Mouse (Mus musculus) liver, embryonic 15.5 days (tissue): Measurements from ENCODE around the gene Hoxc11. TPM values are rescaled to one million over a fixed set of nuclear protein-coding genes. Genes with fewer than 3 reads are reported as not detected.

Source experiments
- ATAC-seq: fragments of 200-750 bp; cut with Nextera tagmentation; 2 replicates; pipeline ENCODE4 v1.8.0; 2017; ENCODE audit warnings: moderate number of reproducible peaks, mild to moderate bottlenecking, moderate library complexity; ENCODE audit not compliant: insufficient read depth
- H3K27ac ChIP-seq: fragments of 300-500 bp; sonication (generic); replicated peaks from 2 replicates; pipeline ENCODE4 v1.5.1; 2015; ENCODE audit warnings: mild to moderate bottlenecking, inconsistent platforms
- H3K27me3 ChIP-seq: fragments of 300-500 bp; sonication (generic); 2 replicates; pipeline ENCODE4 v1.6.1; 2015; ENCODE audit warnings: mild to moderate bottlenecking, inconsistent platforms
- H3K36me3 ChIP-seq: fragments of 300-500 bp; sonication (generic); replicated peaks from 2 replicates; pipeline ENCODE4 v1.6.1; 2015; ENCODE audit warnings: moderate library complexity, mild to moderate bottlenecking, inconsistent platforms
- H3K4me1 ChIP-seq: fragments of 300-500 bp; sonication (generic); replicated peaks from 2 replicates; pipeline ENCODE4 v1.6.1; 2015; ENCODE audit warnings: inconsistent platforms
- H3K4me2 ChIP-seq: fragments of 300-500 bp; sonication (generic); 2 replicates; pipeline ENCODE4 v1.6.1; 2015; ENCODE audit warnings: moderate library complexity, mild to moderate bottlenecking, inconsistent platforms
- H3K4me3 ChIP-seq: fragments of 300-500 bp; sonication (generic); replicated peaks from 2 replicates; pipeline ENCODE4 v1.5.1; 2015; ENCODE audit warnings: mild to moderate bottlenecking, inconsistent platforms
- H3K9ac ChIP-seq: fragments of 300-500 bp; sonication (generic); 2 replicates; pipeline ENCODE4 v1.6.1; 2015; ENCODE audit warnings: moderate library complexity, mild to moderate bottlenecking, inconsistent platforms
- H3K9me3 ChIP-seq: fragments of 300-500 bp; sonication (generic); replicated peaks from 2 replicates; pipeline ENCODE4 v1.6.1; 2016; ENCODE audit warnings: inconsistent platforms
- WGBS: fragments of 180-500 bp; shearing (Covaris S2); methylation state at CpG from one replicate; pipeline ENCODE4 v1.1.7; 2015; ENCODE audit warnings: mixed read lengths; ENCODE audit not compliant: insufficient replicate concordance; 5-methylcytosine and 5-hydroxymethylcytosine counted together
- polyA plus RNA-seq: library from polyadenylated mRNA; unstranded; fragments of >200 nt; fragmentation: Nextera tagmentation; extraction: Ambion mirVana; gene quantifications from 2 replicates; pipeline ENCODE4 v1.2.1, GENCODE M21; 2015

Hoxc11 gene
- polyA plus RNA-seq, 1 experiment from 2014 or later, result not detected

GRCm38 (mm10) chr15:102955833-102956640 is 1.8 kb downstream of the Hoxc11 start:
- Histone ChIP-seq H3K4me3 (no peak overlapping the region), H3K27ac (no peak overlapping the region)
- WGBS, result under 1% methylated on average over 39 of the region's 40 CpGs

DNA sequence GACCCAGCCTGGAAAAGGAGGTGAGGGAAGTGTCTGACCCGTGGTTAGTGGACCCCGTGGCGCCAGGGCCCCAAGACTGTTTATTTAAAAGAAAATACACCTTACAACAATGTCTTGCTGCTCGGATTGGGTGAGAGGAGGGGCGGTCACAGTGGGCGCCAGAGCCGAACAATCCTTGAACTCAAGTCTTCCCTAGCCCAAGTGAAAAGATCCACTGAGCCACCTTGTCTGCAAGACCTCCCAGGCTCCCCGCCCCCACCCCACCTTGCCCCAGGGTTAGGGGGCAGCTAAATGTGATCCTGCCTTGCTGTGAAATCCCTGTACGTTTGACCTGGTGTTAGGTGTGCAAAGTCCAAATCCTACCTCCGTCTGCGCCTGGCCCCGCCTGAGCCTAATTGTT is 2.7 kb downstream of the Hoxc11 start:
- Histone ChIP-seq H3K4me1 (no peaks in the 10 kb centered on the region), H3K9ac (no peak overlapping the region), H3K4me3 (no peak overlapping the region), H3K27me3 (peaks cover 99% of the 10 kb centered on the region), H3K27ac (no peak overlapping the region), H3K36me3 (no peaks in the 10 kb centered on the region), H3K9me3 (no peaks in the 10 kb centered on the region), H3K4me2 (no peak overlapping the region)
- no peak for ATAC-seq
- WGBS, result under 1% methylated on average over 12 of the region's 12 CpGs

More at GRCm38 (mm10) chr15:102955833-102956640, 1.8 kb downstream of the Hoxc11 start:
- Histone ChIP-seq H3K9ac (no peak overlapping the region), H3K4me1 (no peaks in the 10 kb centered on the region), H3K27me3 (peaks cover 99% of the 10 kb centered on the region), H3K9me3 (no peaks in the 10 kb centered on the region), H3K36me3 (no peaks in the 10 kb centered on the region), H3K4me2 (no peak overlapping the region)
- ATAC-seq, result no peak

GRCm38 (mm10) chr15:102959663-102960191 is 5.5 kb downstream of the Hoxc11 start:
- Histone ChIP-seq H3K27me3 (peaks cover 98% of the 10 kb centered on the region), H3K4me2 (no peak overlapping the region), H3K4me1 (no peaks in the 10 kb centered on the region), H3K27ac (no peak overlapping the region), H3K9ac (no peak overlapping the region), H3K36me3 (no peaks in the 10 kb centered on the region), H3K9me3 (no peaks in the 10 kb centered on the region), H3K4me3 (no peak overlapping the region)
- ATAC-seq, result no peak
- WGBS, result under 1% methylated on average over 13 of the region's 13 CpGs

DNA sequence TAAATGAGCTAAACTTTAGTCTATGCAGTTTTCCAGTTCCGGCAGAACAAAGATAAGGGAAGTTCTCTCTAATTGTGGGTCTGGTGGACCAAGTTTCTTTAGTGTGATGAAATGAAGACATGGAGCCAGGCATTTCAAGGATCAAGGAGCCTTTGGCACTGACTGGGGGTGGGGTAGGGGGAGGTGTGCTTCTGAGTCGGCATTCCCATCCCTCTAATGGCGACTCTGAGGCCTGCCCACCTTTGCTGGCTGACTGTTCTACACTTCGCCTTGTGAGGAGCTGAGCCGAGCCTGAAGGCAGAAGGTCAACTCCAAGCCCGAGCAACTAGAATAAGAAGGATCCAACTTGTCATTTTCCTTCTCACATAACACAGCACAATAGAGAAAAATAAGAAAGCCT is 7.5 kb downstream of the Hoxc11 start:
- Histone ChIP-seq H3K9ac (no peak overlapping the region), H3K4me2 (no peak overlapping the region)
- no peak for ATAC-seq

GRCm38 (mm10) chr15:102962492-102962891 is 8.3 kb downstream of the Hoxc11 start:
- 3% methylated on average over 13 of the region's 13 CpGs for WGBS
- Histone ChIP-seq H3K9ac (no peak overlapping the region), H3K27ac (no peak overlapping the region), H3K27me3 (peaks cover 98% of the 10 kb centered on the region), H3K36me3 (no peaks in the 10 kb centered on the region), H3K9me3 (no peaks in the 10 kb centered on the region), H3K4me2 (no peak overlapping the region), H3K4me3 (no peak overlapping the region), H3K4me1 (no peaks in the 10 kb centered on the region; the same call in 1 of the 2 replicates)
- no peak for ATAC-seq

More for the DNA sequence above, 7.5 kb downstream of the Hoxc11 start:
- Histone ChIP-seq H3K27me3 (peaks cover 98% of the 10 kb centered on the region), H3K4me1 (no peaks in the 10 kb centered on the region; the same call in 1 of the 2 replicates), H3K27ac (no peak overlapping the region), H3K4me3 (no peak overlapping the region), H3K36me3 (no peaks in the 10 kb centered on the region), H3K9me3 (no peaks in the 10 kb centered on the region)
- under 1% methylated on average over 6 of the region's 6 CpGs for WGBS

DNA sequence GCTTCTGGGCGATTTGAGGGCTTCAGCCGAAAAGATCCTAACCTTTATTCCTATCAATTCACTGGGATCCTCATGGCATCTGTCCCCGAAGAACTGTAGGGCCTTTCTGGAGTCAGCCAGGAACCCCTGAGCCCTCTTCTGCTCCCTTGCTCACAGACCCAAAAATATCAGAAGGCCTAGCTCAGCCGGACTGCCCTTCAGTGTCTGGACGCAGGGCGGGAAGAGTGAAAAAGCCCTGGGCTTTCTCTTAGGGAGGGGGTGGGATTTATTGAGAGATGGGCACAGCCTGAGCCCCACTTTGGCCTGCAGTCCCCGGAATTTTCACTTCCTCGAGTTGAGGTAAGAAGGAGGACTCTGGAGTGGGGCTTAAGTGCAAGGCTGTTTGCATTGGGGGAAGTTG is 9.0 kb downstream of the Hoxc11 start:
- Histone ChIP-seq H3K4me3 (no peak overlapping the region), H3K27me3 (peaks cover 97% of the 10 kb centered on the region), H3K4me1 (no peaks in the 10 kb centered on the region; the same call in 1 of the 2 replicates), H3K27ac (no peak overlapping the region), H3K36me3 (no peaks in the 10 kb centered on the region), H3K9ac (no peak overlapping the region), H3K4me2 (no peak overlapping the region), H3K9me3 (no peaks in the 10 kb centered on the region)
- WGBS, result 5% methylated on average over 8 of the region's 8 CpGs
- ATAC-seq, result no peak

DNA sequence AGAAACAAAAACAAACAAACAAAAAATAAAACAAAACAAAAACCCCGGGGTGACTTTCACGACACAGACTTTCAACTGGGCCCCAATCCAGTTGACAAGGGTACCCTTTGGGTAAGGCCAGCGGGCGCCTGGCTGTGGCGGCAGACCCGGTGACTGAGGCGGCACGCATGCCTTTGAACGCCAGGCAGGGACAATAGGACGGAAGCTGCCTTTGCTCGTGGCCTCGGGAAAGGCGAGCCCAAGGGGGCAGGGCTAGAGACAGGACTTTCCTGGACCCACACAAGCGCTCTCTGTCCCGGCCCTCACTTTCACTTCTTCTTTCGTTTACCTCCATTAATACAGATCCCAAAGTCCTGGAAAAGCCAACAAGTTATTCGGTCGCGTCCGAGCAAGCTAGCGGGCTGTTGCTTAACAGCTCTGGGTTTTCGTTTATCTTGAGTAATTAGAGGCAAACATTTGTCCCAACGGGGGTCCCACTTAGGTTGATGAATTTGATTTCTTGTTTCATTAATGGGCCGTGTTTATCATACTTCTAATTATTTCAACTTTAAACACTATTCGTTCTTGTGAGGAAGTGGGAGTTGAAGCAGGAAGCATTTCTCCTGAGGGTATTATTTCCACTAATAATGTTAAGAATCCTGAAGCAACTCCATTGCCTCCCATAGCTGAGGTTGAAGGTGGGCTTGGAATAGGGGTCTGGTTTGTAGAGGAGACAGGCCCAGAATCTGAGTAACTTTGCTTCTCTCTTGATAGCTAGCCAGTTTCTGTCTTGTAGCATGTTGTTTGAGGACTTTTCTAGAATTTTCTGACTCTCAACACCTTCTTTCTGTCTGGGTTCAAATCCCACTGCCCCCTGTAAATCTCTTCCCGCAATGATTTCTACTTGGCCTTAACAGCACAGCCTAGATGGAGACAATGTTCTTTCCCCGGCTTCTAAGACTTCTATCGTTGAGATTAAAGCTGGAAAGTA is 9.7 kb downstream of the Hoxc11 start:
- 2% methylated on average over 28 of the region's 28 CpGs for WGBS

GRCm38 (mm10) chr15:102965003-102965891 is 11.0 kb downstream of the Hoxc11 start:
- no peak for ATAC-seq
- Histone ChIP-seq H3K36me3 (no peaks in the 10 kb centered on the region), H3K4me2 (no peak overlapping the region), H3K4me1 (no peaks in the 10 kb centered on the region; the same call in 1 of the 2 replicates), H3K4me3 (no peak overlapping the region), H3K9ac (no peak overlapping the region), H3K9me3 (no peaks in the 10 kb centered on the region), H3K27me3 (peaks cover 98% of the 10 kb centered on the region), H3K27ac (no peak overlapping the region)
- 3% methylated on average over 26 of the region's 26 CpGs for WGBS

More for the DNA sequence above, 9.7 kb downstream of the Hoxc11 start:
- H3K9me3 ChIP-seq, result no peaks in the 10 kb centered on the region
- H3K4me1 ChIP-seq, result no peaks in the 10 kb centered on the region; the same call in 1 of the 2 replicates
- H3K27ac ChIP-seq, result no peak overlapping the region
- H3K9ac ChIP-seq, result no peak overlapping the region
- no peak for ATAC-seq
- H3K4me3 ChIP-seq, result no peak overlapping the region
- H3K27me3 ChIP-seq, result peaks cover 97% of the 10 kb centered on the region
- H3K4me2 ChIP-seq, result no peak overlapping the region
- H3K36me3 ChIP-seq, result no peaks in the 10 kb centered on the region

GRCm38 (mm10) chr15:102965892-102966775 is 11.9 kb downstream of the Hoxc11 start:
- H3K9ac ChIP-seq, result no peak overlapping the region
- H3K36me3 ChIP-seq, result no peaks in the 10 kb centered on the region
- no peak overlapping the region for H3K4me3 ChIP-seq
- no peaks in the 10 kb centered on the region for H3K9me3 ChIP-seq
- no peak for ATAC-seq
- H3K27me3 ChIP-seq, result peaks cover 98% of the 10 kb centered on the region
- no peaks in the 10 kb centered on the region; the same call in 1 of the 2 replicates for H3K4me1 ChIP-seq
- 4% methylated on average over 30 of the region's 30 CpGs for WGBS
- H3K27ac ChIP-seq, result no peak overlapping the region
- H3K4me2 ChIP-seq, result no peak overlapping the region
